Mouse (Mus musculus): ENCODE results near the gene Cel. TPM values are rescaled to one million over a fixed set of nuclear protein-coding genes. Genes with fewer than 3 reads are reported as not detected.

Cel gene
- total and polyA plus RNA-seq, 3 experiments, result not detected

DNA sequence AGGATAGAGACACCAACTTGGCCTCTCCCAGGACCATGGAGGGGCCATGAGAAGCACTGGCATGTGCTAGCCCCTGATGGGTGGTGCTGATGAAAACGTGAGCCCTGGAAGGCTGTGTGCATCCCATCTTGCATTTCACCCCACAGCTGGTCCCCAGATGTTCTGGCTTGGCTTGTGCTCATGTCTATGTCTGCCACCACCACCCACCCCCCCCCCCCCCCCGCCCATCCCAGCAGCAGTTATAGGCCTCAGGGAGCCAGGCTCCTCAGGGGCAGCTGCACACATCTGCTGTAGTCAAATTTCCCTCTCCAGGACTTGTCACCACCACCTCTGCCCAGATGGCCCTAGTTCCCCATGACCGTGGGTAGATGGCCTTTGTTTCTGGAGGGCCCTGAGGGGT, 6.7 kb upstream of the Cel start:
- in situ Hi-C loops (cut with MboI; ENCODE audit: low pct_ligation_motif_present, low pct_unique_long_range_greater_than_20kb, low sequenced_read_pairs), result no loop called here
- Histone ChIP-seq H3K9me3 (replicated peaks; ENCODE audit: low read length) (no peaks in the 10 kb centered on the region), H3K27me3 (replicated peaks) (no peaks in the 10 kb centered on the region), H3K27ac (ENCODE audit: insufficient read depth, low read depth) (no peak overlapping the region), H3K79me2 (replicated peaks; ENCODE audit: control insufficient read depth, extremely low read depth, insufficient read depth, poor library complexity, severe bottlenecking) (no peaks in the 10 kb centered on the region), H3K4me3 (replicated peaks in 1 of 3; ENCODE audit: low read depth in 2 of 3, low read length in 2 of 3, poor library complexity in 1 of 3) (no peak overlapping the region), H3K4me1 (ENCODE audit: control insufficient read depth in 1 of 2, insufficient read depth in 2 of 2) (no peaks in the 10 kb centered on the region), H3K4me2 (ENCODE audit: insufficient read depth, low read depth, poor library complexity, severe bottlenecking) (no peak overlapping the region), H3K9ac (ENCODE audit: insufficient read depth, low read depth) (no peak overlapping the region), H3K36me3 (replicated peaks in 1 of 2; ENCODE audit: control insufficient read depth in 1 of 2, insufficient read depth in 1 of 2, low read length in 1 of 2) (peaks cover 76 to 95% of the 10 kb centered on the region in 2 experiments)
- DNase-seq (ENCODE audit: extremely low read depth), result no peak
- TF ChIP-seq IRF4 (IDR thresholded peaks at IDR 0.05; ENCODE audit: low read depth, low read length) (no peak), MEF2A (IDR thresholded peaks at IDR 0.05; ENCODE audit: borderline replicate concordance, low read depth, low read length) (no peak), POLR2A (IDR thresholded peaks at IDR 0.05; ENCODE audit: low read depth, low read length) (no peak), ZC3H11A (IDR thresholded peaks at IDR 0.05; ENCODE audit: low read depth, low read length) (no peak), UBTF (IDR thresholded peaks at IDR 0.05; ENCODE audit: low read depth, low read length) (no peak), JUND (conservative IDR thresholded peaks at IDR 0.05; ENCODE audit: low read depth, low read length) (no peak), BHLHE40 (IDR thresholded peaks at IDR 0.05; ENCODE audit: low read depth, low read length) (no peak)
- dilution Hi-C loops (cut with MboI; ENCODE audit: extremely low pct_ligation_motif_present, extremely low pct_unique_long_range_greater_than_20kb, low sequenced_read_pairs), result no loop called here

DNA sequence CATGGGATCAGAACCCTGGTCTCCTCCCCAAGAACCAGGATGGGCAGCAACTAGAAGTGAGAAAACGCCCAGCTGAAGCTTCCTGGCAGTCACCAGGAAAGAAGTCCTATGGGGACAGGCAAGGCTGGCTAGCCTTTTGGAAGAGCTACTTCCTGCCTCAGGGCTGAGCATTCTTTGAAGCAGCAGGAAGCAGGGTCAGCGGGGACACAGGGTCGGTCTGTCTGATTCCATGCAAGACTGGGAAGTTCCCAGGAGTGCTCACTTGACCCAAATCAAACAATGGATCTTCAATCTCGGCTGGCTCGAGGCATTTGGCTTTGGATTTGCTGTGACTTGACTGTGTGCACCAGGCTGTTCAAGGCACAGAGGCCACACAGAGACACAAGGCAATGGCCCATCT, 3.3 kb upstream of the Cel start:
- dilution Hi-C loops (cut with MboI; ENCODE audit: extremely low pct_ligation_motif_present, extremely low pct_unique_long_range_greater_than_20kb, low sequenced_read_pairs) (no loop called here), in situ Hi-C loops (cut with MboI; ENCODE audit: low pct_ligation_motif_present, low pct_unique_long_range_greater_than_20kb, low sequenced_read_pairs) (no loop called here)
- DNase-seq (ENCODE audit: extremely low read depth), result no peak
- Histone ChIP-seq H3K79me2 (replicated peaks; ENCODE audit: control insufficient read depth, extremely low read depth, insufficient read depth, poor library complexity, severe bottlenecking) (no peaks in the 10 kb centered on the region), H3K4me1 (ENCODE audit: control insufficient read depth in 1 of 2, insufficient read depth in 2 of 2) (no peaks in the 10 kb centered on the region), H3K27ac (ENCODE audit: insufficient read depth, low read depth) (no peak overlapping the region), H3K9me3 (replicated peaks; ENCODE audit: low read length) (no peaks in the 10 kb centered on the region), H3K36me3 (replicated peaks in 1 of 2; ENCODE audit: control insufficient read depth in 1 of 2, insufficient read depth in 1 of 2, low read length in 1 of 2) (peaks cover 53 to 71% of the 10 kb centered on the region in 2 experiments), H3K27me3 (replicated peaks) (no peaks in the 10 kb centered on the region), H3K4me3 (replicated peaks in 1 of 3; ENCODE audit: low read depth in 2 of 3, low read length in 2 of 3, poor library complexity in 1 of 3) (no peak overlapping the region), H3K4me2 (ENCODE audit: insufficient read depth, low read depth, poor library complexity, severe bottlenecking) (no peak overlapping the region), H3K9ac (ENCODE audit: insufficient read depth, low read depth) (no peak overlapping the region)
- TF ChIP-seq BHLHE40 (IDR thresholded peaks at IDR 0.05; ENCODE audit: low read depth, low read length) (no peak), HCFC1 (IDR thresholded peaks at IDR 0.05; ENCODE audit: low read depth, low read length) (no peak), ZNF384 (IDR thresholded peaks at IDR 0.05; ENCODE audit: low read depth, low read length) (no peak)

DNA sequence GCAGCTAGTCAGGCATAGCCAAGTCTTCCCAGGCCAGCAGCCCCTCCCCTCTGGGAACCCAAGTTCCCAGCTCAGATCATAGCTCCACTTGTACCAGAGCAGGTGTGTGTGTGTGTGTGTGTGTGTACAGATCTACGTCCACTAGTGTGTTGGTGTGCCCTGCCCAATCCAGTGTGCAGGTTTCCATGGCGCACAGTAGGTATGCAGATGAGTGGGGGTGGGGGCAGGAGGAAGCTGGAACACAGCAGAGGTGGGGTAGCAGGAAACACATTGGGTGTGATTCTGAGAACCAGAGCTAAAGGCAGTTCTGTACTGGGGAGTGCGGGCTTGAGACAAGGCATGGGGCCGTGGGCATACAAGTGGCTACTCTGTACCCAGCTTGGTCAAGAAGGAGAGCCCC, 1.2 kb upstream of the Cel start:
- dilution Hi-C loops (cut with MboI; ENCODE audit: extremely low pct_ligation_motif_present, extremely low pct_unique_long_range_greater_than_20kb, low sequenced_read_pairs) (no loop called here), in situ Hi-C loops (cut with MboI; ENCODE audit: low pct_ligation_motif_present, low pct_unique_long_range_greater_than_20kb, low sequenced_read_pairs) (no loop called here)
- H3K4me2 ChIP-seq (ENCODE audit: insufficient read depth, low read depth, poor library complexity, severe bottlenecking), result no peak overlapping the region
- H3K4me1 ChIP-seq (ENCODE audit: control insufficient read depth in 1 of 2, insufficient read depth in 2 of 2), result no peaks in the 10 kb centered on the region
- no peaks in the 10 kb centered on the region for H3K9me3 ChIP-seq (replicated peaks; ENCODE audit: low read length)
- no peak for TF ChIP-seq SMC3 (IDR thresholded peaks at IDR 0.05; ENCODE audit: low read depth, low read length)
- TF ChIP-seq ZKSCAN1 (IDR thresholded peaks at IDR 0.05; ENCODE audit: borderline replicate concordance, low read depth, low read length), result peak; percentile 41
- no peak for TF ChIP-seq ELF1 (IDR thresholded peaks at IDR 0.05; ENCODE audit: low read depth, low read length)
- no peak for TF ChIP-seq RCOR1 (conservative IDR thresholded peaks at IDR 0.05; ENCODE audit: low read depth, low read length)
- no peak for TF ChIP-seq CHD1 (IDR thresholded peaks at IDR 0.05; ENCODE audit: low read depth, low read length)
- H3K79me2 ChIP-seq (replicated peaks; ENCODE audit: control insufficient read depth, extremely low read depth, insufficient read depth, poor library complexity, severe bottlenecking), result no peaks in the 10 kb centered on the region
- DNase-seq (ENCODE audit: extremely low read depth), result no peak
- H3K4me3 ChIP-seq (replicated peaks in 1 of 3; ENCODE audit: low read depth in 2 of 3, low read length in 2 of 3, poor library complexity in 1 of 3), result no peak overlapping the region
- no peaks in the 10 kb centered on the region for H3K27me3 ChIP-seq (replicated peaks)
- H3K36me3 ChIP-seq (replicated peaks in 1 of 2; ENCODE audit: control insufficient read depth in 1 of 2, insufficient read depth in 1 of 2, low read length in 1 of 2), result peaks cover 38 to 51% of the 10 kb centered on the region in 2 experiments
- H3K9ac ChIP-seq (ENCODE audit: insufficient read depth, low read depth), result no peak overlapping the region
- H3K27ac ChIP-seq (ENCODE audit: insufficient read depth, low read depth), result no peak overlapping the region

Data from CH12.LX (cell line).